8 mouse cellular contexts compared by ENCODE assay signal in the genomic region with DNA sequence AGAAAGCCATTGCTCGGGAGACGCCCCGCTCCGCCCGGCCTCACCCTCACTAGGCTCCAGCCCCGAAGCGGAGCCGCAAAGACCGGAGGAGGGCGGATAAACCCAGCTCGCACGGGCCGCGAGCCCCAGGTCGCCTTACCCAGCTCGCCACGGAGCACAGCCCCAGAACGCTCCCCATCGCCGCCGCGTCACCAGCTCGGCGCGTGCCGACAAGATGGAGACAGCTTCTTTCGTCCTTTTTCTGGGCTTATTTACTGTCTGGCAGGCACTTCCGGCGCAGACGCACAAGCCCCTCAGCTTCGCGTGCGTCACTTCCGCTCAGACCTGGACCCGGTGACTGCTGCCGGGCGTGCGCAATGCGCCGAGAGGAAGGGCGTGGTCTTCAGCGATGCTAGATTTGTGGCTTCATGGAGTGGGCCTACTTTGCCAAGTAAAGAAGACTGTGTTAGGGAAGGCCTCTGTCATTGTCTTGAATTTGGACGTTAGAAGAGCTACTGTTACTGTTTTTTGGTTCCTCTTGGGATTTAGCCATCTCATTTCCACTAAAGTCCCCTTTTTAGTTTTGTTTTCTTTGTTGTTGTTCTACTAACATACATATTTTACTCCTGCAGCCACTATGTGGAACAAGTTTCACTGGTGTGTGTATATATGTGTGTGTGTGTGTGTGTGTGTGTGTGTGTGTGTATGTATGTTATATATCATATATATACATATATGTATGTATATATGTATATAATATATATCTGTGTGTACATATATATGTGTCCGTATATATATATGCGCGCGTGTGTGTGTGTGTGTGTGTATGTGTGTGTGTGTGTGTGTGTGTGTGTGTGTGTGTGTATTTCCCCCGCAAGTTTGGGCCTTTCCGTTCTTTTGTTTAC. TPM values are rescaled to one million over a fixed set of nuclear protein-coding genes. Genes with fewer than 3 reads are reported as not detected.
A peak's percentile ranks its signal among the peaks of the same experiment; 100 is the strongest.
DNase-seq lines count a peak whose midpoint lies in the region; ATAC-seq lines count a peak whose summit lies in the region.

Serinc1 (minus strand) TSS at position 313 of the 884 bp plus-strand sequence.

- DNase-seq in R1 (ENCODE audit: low read depth, low spot score): peak; percentile 97
- DNase-seq in cerebellum, postnatal 25 days: peak; percentile 94 to 96
- peak; percentile 85 to 89 for DNase-seq in frontal cortex, postnatal 25 days (ENCODE audit: low spot score in 2 of 2)
- peak; percentile 97 for DNase-seq in hindbrain, embryonic 14.5 days (ENCODE audit: low spot score)
- peak; percentile 94 to 95 for DNase-seq in layer of hippocampus, postnatal 36 days
- DNase-seq in lung, postnatal 36 days: peak; percentile 97
- peak; percentile 97 for DNase-seq in retina, postnatal 1 day
- DNase-seq in urinary bladder, adult 18-20 months (ENCODE audit: low spot score in 2 of 2): peak; percentile 89 to 90

- no peaks in the 10 kb centered on the region for H3K27me3 ChIP-seq in hindbrain, embryonic 14.5 days (ENCODE audit: control insufficient read depth, insufficient read depth, low read length)

- H3K9ac ChIP-seq in hindbrain, embryonic 14.5 days: peak within 1 kb of the TSS; percentile 96

- H3K36me3 ChIP-seq in hindbrain, embryonic 14.5 days (replicated peaks; ENCODE audit: control insufficient read depth, insufficient read depth): peaks cover 1% of the 10 kb centered on the region; the same call in 1 of the 2 replicates

- WGBS in hindbrain, embryonic 14.5 days: 12% methylated on average over 49 of the region's 49 CpGs

- peak within 1 kb of the TSS; percentile 98 for H3K27ac ChIP-seq in hindbrain, embryonic 14.5 days

- no peaks in the 10 kb centered on the region for H3K9me3 ChIP-seq in hindbrain, embryonic 14.5 days (ENCODE audit: control insufficient read depth, low read length)

- peak within 1 kb of the TSS; percentile 88 for H3K4me3 ChIP-seq in hindbrain, embryonic 14.5 days (replicated peaks; ENCODE audit: low read length)

- peak; percentile 100 for ATAC-seq in hindbrain, embryonic 14.5 days (ENCODE audit: low FRiP score)

- H3K4me2 ChIP-seq in hindbrain, embryonic 14.5 days (replicated peaks): peak within 1 kb of the TSS; percentile 93

- H3K4me1 ChIP-seq in hindbrain, embryonic 14.5 days (replicated peaks; ENCODE audit: control insufficient read depth, insufficient read depth, low read length): peaks cover 34% of the 10 kb centered on the region

RNA-seq across cellular contexts. Expression of gene Serinc1, which starts in this region (rescaled TPM):
- 482 and 522 TPM in 2 replicates for polyA plus RNA-seq in hindbrain, embryonic 14.5 days (2014; fragmentation: Nextera tagmentation; extraction: Ambion mirVana)
- total RNA-seq in layer of hippocampus, postnatal 36 days (2021): 1,000 to 10,000 TPM in 1 of 2 experiments, 100 to 1,000 TPM in 1; 905 to 1,006 TPM

Comparison
In these comparisons a context has a peak if more than half of its experiments do, and no peak if none do; other contexts are left out.
1. Peak in every context shown above with its lines: DNase-seq, ATAC-seq, H3K4me3 ChIP-seq and H3K27ac ChIP-seq.